Mouse (Mus musculus) CD8-positive naive resting alpha-beta T cell, adult 2 months (primary cell): ENCODE results near the gene Gnptab.
"Not testable (repeated sequence)": the region's sequence is repeated elsewhere in the genome, so short reads cannot be mapped to it uniquely, and the experiment has no call there.

Experiments used
- DNase-seq, 2 experiments: peaks; one replicate each; pipeline ENCODE4 v3.0.0; 2022; ENCODE audit warnings: low read depth in 2 of 2, low spot score in 2 of 2

Gnptab gene

DNA sequence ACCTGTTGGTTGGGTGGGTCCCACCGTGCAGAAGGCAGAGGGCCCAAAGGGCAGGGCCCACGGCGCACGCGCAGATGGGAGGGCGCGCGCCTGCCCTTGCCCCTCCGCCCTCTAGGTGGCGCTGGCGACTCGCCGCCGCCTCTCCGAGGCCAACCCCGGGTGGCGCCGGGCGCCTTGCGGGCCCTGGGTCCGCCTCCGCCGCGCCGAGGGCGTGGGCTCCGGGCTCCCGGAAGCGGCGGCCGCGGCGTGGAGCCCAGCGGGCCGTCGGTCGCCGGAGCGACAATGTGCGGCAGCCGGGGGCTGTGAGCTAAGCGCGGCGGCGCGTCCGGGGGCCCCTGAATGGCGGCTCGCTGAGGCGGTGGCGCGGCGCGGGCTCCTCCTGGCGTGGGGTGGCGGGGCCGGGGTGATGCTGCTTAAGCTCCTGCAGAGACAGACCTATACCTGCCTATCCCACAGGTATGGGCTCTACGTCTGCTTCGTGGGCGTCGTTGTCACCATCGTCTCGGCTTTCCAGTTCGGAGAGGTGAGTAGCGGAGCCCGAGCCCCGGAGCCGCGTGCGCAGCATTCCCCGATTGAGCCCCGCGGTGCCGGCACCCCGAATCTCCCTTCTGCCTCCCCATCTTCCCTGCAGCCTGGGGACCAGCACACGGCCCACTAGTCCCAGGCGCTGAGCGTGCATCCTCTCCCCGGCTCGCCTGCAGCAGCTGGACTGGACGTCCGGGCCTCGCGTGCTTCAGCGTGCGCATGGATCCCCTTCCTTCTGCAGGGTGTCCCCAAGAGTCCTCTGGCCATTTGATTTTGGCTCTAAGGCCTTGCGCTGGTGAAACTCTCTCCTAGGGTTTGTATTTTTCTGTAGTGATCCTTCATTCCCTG, at the start of gene Gnptab, which contains the start of gene Dram1:
Gene Gnptab (plus strand): TSS at position 120 of the 873 bp plus-strand sequence.
Gene Dram1 (minus strand): TSS at position 68 of the 873 bp plus-strand sequence.
- peak; percentile 90 to 91 for DNase-seq

DNA sequence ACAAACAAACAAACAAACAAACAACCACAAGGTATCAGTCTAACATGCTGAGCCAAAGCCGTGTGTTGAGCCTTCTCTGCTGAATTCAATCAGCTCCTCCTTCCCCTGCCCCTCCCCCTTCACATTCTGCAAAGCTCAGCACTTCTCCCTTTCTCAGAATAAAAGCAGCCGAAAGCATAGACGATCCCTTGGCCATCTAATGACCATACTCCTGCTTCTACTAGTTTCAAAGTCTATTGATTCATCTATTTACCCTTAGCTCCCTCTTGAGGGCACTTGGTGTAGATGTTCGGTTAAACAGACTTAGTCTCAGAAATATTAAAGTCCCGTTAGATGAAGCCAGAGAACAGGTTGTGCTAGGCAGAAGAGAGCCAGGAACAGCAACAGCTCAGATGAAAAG, 48.2 kb upstream of the Gnptab start:
- no peak for DNase-seq

DNA sequence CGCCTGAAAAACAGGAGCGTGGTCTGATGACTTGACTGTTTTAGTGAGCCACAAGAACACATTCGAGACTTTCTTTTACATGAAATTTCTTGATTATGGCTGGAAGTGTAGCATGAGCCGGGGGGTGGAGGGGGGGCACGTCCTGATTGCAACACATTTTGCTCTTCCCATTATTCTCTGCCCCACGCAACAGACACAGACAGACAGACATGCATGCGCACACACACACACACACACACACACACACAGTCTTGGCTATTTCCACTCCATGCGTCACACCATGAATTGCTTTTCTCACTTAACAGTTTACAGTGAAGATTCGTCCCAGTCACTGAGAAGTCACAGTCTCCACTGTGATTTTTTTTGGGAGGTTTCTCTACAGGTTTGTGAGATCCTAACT, 38.3 kb upstream of the Gnptab start:
- DNase-seq: no peak

DNA sequence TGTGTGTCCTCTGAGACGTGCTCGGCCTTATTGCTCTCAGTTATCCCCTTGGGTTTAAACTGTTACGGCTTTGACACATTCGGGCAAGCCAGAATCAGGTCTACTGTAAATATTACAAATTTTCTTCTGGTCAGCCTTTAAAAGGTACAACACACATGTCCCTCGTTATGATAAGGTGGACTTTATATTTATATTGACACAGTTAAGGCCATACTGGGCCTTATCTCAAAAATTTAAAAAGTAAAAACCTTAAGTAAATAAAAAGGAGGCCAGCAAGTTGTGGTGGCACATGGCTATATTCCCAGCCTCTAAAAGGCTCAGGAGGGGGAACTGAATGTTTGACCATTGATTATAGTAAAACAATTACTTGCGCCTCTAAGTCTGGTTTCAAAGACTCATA, 37.6 kb upstream of the Gnptab start:
- DNase-seq: no peak

DNA sequence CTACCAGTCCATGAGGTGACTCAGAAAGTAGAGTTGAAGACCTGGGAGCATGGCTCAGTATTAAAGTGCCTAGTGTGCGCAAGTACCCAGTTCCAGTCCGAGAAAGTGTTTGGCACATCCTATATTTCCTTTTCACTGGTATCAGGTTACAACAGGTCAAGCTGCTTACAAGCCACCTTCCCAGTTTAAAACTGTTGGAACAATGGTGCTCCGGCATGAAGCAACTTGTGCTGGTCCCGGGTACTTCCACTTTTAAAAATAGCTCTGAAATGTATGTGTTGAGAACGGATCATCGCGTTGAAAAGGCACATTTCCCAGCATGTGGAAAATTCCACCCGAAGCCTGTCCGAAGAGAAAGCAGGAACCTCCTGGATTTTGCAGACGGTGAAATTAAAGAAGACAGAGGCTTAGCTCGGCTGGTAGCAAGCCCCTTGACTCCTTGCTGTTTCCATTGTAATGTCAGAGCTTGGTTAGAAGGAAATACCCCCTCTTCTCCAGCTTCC, 33.0 kb upstream of the Gnptab start:
- no peak for DNase-seq

DNA sequence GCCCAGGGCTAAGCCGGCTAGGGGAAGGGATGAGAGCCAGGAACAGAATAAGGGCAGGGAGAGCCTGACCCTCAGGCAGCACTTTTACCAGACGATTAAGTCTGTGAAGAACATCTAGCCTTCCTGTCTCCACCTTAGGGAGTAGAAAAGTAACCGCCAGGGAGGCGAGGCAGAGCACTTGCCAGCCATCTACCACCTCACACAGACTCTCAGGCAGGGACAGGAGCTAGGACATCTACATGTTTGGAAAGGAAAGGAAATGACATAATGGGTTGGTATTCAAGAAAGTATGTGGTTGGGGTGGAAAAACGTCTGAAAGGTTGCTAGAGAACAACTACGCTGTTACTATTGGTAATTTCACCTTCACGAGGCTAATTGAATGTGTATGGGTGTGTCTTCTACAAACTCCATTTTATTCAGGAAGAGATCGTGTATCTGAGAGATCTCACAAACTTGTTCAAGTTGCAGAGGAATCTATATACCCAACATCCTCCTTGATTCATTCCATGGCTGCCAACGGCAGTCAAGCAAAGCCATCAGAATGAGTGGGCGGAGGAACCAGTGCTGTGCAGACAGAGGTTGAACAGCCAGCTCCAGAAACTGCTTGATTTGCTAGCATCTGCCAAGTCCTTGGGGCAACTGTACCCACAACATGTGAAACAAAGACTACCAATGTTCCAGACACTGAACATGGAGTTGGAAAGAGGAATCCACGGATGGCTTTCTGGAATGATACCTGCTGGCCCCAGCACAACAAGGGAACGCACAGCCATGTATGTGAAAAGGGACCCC, 32.3 kb upstream of the Gnptab start:
- DNase-seq: no peak

DNA sequence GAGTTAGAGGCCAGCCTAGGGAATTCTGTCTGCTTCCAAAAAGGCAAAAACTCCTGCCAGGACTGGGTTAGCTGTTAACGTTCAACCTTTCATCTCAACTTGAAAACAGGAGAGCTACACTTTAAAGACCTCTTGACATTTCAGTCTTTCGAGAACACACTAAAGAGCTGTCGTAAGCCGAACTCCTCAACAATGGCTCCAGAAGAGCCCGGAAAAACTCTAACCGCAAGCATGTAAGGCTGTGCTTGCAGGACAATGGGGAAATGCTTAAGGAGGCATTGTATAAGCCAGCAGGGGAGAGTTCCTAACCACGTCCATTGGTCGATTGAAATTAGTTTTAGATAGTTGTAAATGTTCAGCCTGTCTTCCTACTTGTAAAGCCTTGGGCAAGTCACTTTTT, 29.1 kb upstream of the Gnptab start:
- no peak for DNase-seq

DNA sequence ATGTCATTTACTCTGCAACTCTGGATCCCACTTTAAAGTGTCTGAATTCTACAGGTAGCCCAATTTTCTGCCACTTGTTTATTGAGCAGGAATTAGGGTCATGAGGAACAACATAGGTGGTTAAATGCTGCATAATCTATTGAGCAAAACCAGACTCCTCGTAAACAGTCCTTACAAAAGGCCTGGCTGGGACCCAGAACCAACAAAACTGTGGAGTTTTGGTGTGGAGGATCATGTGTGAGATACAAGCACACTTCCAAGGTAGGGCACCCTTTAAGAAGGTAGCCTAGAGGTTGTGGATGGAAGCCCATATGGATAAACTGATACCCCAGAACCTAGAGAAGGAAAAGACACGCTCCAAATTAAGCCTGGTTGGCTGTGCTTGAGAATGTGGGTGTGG, 28.2 kb upstream of the Gnptab start:
- no peak for DNase-seq

DNA sequence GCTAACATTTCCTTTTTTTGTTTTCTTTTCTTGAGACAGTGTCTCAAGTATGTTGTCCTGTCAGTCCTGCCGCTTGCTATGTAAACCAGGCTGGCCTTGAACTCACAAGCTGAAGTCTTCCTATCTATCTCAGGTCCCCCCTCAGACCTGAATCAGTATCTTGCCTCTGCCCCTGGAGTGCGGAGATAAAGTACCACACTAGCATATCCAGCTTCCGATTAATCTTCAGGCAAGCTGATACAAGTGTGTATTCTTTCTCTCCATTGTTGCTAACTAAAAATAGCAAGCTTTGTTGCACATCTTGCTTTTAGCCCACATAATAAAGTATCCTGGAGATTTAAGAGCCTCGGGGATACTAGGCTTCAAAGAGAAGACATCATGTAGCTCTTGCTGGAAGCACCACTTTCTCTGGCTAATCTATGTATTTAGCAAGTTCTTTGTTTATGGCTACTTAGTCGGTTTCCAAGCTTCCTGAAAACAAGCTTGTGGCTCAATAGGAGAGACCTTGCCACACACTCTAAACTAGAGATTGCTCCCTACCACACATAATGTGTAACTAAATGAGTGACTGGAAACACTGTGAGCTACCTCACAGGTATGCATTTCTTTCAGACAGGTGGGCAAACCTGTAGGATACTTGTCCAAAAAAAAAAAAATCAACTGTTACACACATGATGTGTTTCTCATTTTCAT, 27.4 kb upstream of the Gnptab start:
- no peak for DNase-seq

DNA sequence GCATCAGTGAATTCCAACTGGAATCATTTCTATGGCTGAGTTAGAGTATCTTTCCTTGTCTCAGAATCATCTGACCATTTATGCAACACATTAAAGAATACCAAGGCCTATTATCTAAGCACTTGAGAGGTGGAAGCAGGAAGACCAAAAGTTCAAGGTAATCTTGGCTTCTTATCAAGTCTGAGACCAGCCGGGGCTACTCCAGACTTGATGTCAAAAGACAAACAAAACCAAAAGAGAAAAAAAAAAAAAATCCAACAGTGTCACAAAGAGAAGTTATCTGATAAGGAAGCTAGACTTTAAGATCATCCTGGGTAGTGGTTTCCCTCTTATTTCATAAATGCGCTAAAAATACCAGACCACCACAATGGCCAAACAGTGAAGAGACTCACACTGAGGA, 26.4 kb upstream of the Gnptab start:
- no peak for DNase-seq

DNA sequence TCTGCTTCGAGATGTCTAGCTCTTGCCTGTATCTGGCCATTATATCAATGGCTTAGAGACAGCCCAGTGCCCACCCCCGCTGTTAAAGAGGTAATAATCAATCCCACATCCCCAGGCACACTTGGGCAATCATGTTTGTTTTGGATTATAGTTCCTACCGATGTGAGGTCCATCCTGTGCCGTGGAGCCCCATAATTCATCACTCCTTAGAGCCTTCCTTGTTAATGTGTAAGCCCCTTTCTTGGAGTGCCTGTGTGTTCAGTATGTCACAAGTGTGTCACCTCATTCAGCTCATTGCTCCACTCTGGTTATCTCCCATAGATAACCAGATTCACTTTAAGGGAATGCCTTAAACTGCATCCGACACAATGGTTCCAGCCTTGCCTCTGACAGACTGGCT, 24.3 kb upstream of the Gnptab start:
- DNase-seq: no peak

DNA sequence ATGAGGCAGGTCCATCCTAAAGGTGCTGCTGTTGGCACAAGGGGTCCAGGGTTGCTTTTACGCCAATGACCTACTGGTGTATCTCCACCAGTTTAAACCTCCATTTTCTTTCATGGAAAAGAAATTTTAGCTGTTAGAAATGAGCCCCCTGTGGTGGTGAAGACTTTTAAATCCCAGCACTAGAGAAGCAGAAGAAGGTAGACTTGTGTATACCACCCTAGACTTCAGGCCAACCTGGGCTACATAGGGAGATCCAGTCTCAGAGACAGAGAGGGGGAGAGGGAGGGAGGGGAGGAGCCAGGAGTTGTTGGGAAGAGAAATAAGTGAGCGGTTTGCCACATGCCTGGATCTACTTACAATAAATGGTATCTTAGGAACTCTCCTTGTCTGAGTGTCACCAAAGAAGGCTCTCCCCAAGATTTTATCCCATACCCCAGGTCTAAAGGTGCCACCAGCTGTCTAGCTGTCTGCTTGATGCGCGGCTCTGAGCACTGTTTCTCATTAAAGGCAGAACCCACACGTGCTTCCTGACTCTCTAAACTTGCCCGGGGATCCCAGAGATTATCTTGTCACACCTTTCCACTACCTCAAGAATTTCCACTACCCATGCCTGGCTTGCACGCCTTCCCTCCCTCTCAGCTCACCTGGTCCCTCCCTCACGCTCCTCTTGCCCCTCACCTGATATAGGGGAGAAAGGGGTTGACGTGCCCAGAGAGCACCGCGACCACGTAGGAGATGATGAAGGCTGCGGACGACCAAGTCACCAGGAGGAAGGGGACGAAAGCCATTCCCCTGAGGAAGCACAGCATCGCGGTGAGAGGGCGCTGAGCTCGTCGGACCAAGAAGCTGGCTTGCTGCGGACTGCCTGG, 22.6 kb upstream of the Gnptab start:
- DNase-seq: no peak

DNA sequence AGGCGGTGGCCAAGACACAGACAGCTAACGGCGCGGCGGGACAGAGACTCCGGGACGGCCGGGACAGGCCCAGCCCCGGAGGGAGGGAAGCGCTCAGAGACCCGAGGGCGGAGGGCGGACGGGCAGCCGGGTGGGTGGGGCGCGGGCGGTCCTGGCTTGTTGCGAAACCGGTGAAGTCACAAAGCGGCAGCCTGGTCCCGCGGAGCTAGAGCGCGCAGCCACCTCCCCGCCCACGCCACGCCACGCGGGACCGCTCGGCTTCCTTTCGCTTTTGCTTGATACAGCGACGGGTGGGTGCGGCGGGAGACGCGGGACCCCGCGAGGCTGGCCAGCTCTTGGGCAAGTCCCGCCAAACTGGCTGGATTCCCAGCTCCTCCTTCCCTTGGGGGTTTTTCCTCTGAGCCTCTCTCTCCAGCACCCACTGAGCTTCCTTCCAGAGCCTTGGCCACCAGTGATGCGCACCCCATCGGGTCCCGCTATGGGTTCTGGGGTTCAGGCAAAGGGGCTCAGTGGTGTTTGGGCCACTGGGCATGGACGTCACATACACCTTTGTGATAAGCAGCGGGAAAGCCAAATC, 21.9 kb upstream of the Gnptab start:
- DNase-seq: peak; percentile 32 to 42

DNA sequence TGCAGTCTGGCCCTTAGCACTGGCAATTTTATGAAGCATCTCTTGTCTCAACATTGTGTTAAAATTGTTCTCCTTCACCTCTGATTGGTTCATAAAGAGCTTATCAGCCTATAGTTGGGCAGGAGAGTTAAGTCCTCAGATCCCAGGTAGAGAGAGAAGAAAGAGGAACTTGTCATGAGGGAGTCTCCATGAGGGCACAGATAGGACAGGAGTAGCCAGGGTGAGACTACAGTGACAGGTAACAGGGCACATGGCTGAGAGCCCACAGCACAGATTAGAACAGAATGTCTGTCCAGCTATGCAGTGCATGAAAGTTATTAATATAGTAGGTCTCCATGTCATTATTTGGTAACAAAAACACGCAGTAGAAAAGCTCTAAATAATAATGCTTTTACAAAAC, 16.7 kb upstream of the Gnptab start:
- no peak for DNase-seq

DNA sequence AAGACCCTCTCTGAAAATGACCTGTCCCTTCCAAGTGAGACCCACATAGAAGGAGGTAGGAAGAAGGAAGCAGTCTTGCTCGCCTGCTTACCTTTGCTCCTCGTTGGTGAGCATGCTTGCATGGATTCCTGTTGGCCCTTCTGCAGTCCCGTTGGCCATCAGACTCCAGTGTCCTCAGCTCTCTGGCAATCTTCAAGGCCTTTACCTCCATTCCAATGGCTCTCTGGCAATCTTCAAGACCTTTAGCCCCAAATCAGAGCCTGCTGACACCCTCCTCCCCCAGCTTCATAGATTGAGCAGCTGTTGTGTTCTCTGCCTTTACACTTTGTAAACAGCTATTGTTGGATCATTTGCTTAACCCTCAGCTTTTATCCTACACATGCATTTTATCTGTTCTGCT, 14.7 kb upstream of the Gnptab start:
- DNase-seq: no peak

DNA sequence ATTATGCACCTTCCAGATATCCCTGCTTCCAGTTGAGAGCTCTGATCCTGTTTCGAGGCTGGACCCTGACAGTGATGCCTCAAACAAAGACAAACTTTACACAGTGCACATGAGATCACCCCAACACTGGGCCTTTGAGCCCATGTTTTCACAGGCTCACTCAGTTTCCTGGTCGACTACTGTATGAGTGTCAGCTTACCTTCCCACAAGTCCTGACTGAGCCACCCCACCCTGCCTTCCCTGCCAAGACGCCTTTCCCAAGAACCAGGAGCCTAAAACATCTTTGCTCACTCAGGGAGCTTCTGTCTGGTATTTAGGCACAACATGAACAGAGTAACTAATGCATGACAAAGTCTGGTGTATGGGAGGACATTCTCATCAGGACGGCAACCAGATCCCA, 9.7 kb upstream of the Gnptab start:
- DNase-seq: no peak

DNA sequence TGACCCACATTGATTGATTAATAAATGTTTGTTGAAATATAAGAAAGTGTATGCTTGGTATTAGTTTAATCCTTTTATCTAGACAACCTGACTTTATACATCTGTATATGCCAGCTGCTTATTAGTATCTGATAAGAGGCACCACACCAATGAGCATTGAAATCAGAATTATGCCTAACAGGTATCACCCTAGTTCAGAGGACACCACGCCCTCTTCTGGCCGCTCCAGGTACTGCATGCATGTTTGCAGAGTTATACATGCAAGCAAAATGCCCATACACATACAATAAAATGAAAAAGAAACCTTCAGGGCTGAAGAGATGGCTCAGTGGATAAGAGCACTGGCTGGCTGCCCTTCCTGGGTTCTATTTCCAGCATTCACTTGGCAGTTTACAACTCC, 7.1 kb upstream of the Gnptab start:
- peak in 1 of 2 experiments; percentile 46 for DNase-seq

DNA sequence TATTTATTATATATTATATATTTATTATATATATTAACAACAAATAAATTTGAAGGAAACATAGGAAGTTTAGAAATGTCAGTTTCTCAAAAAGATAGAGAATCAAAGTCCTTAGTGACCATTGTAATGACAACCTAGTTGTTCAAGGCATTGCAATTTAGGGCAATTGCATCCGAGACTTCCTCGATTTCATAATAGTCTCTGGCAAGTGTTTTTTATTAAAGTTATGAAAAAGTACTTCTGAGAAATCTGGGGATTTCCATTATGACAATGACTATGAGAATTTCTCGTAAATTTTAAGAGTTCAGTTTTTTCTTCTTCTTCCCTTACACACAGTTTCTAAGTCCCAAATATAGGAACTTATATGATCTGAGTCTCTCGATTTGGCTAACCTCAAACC, 6.5 kb upstream of the Gnptab start:
- no peak for DNase-seq

DNA sequence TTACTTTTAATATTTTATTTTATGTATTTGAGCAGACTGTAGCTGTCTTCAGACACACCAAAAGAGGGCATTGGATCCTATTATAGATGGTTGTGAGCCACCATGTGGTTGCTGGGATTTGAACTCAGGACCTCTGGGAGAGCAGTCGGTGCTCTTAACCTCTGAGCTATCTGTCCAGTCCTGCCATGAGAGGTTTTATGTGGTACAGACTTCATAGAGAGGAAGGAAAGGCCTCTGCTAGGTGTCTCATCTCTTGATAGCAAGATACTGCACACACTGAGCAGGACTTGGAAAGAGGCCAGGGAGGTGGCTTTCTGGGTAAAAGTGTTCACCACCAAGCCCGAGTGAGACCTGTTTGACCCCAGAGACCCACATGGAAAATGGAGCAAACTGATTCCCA, 6.0 kb upstream of the Gnptab start:
- DNase-seq: not testable (repeated sequence)

DNA sequence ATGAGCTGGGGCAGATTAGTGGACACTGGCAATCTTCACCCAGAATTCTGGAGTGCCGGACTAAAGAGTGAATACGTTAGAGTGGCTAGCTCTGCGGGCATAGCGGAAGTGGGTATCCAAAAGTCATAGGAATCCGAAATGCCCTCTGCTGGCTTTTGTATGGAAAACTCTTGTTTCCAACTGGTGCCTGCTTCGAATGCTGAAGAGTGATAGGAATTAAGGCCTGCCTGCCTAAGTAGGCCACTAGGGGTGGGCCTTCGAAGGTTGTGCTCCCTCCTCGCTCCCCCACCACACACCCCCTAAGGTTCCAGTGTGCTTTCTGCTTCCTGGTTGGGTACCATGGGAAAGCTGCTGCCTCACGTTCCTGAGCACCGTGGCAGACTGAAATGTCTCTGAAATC, 3.9 kb upstream of the Gnptab start:
- DNase-seq: no peak
